Mouse (Mus musculus) adrenal gland, postnatal 0 days (tissue): Measurements from ENCODE around the gene Scmh1. TPM values are rescaled to one million over a fixed set of nuclear protein-coding genes. Genes with fewer than 3 reads are reported as not detected.

Experiments
- polyA plus RNA-seq: library from polyadenylated mRNA; unstranded; fragments of >200 nt; fragmentation: Nextera tagmentation; extraction: Ambion mirVana; gene quantifications from 2 replicates; pipeline ENCODE4 v1.2.1, GENCODE M21; 2015

The Scmh1 gene
- 25.1 and 27.3 TPM in 2 replicates for polyA plus RNA-seq

DNA sequence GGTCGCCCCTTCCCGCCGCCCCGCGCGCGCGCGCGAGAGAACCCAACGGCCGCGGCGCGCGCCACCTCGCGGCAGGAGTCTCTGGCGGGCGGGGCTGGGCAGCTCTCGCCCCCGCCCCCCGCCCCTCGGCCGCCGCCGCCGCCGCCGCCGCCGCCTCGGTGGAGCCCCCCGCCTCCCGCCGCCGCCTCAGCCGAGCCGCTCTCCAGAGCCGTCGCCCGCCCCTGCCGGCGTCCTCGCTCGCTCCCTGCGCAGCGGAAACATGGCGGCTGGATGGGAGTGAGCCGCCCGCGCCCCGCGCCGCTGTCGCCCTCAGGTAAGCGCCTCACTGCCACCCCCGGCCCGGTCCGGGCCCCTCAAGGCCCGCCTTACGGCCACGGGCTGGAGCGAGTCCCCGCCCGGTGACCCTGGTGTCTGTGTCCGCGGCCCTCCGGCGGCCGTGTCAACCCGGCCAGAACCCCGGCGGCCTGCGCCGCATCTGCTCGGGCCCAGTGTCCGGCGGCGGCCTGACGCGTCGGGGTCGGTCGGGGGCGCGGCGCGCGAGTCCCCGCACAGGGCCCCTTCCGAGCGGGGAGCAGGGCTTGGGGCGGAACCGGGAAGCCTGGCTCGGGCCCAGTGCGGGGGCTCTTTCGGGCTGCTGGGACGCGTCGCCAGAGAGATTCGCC lies at the start of gene Scmh1:
TSS of gene Scmh1 (plus strand) at position 138 of the 662 bp plus-strand sequence.

DNA sequence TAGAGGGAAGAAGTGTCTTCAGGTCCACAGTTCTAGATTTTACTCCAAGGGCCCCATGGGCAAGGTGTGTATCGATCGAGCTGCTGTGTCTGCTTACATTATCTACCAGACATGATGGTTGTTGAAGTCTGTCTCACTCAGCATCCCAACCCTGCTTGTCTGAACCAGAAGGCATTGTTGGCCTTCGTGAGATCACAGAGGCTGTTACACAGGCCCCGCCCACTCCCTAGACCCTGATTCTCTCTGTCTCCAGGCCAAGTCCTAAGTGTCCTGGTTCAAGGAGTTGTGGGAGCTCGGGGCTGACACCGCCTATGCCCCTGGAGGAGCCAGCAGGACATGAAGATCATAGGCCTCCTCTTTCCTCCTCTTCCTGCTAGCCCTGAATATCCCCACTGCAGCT lies 126.9 kb downstream of the Scmh1 start, which contains the start of gene Slfnl1:
TSS of gene Slfnl1 (plus strand) at position 246 of the 400 bp plus-strand sequence.

GRCm38 (mm10) chr4:120569486-120570437 lies 164.7 kb downstream of the Scmh1 start, which contains the start of gene Ctps:
TSS of gene Ctps (minus strand) at chr4:120570276.

Other genes starting within 250 kb of the Scmh1 start
- gene Edn2, start 244.1 kb upstream of the Scmh1 start, polyA plus RNA-seq = 0.23 and 0.77 TPM in 2 replicates
- gene Foxo6, start 117.9 kb upstream of the Scmh1 start, polyA plus RNA-seq = 0.80 and 1.3 TPM in 2 replicates
- gene Slfnl1, start 127.0 kb downstream of the Scmh1 start, polyA plus RNA-seq = not detected in 2 replicates
- gene Ctps, start 165.0 kb downstream of the Scmh1 start, polyA plus RNA-seq = 24.7 and 27.7 TPM in 2 replicates
- gene Gm8439, start 183.5 kb downstream of the Scmh1 start, polyA plus RNA-seq = not detected in 2 replicates